Comparison of ENCODE assay signal across 20 mouse cellular contexts in genomic region chr9:111097543-111097942, GRCm38 (mm10).
"Had no signal": no experiment of that assay in that cellular context is flagged by ENCODE, and none has a peak within 500 bp of the region (broad histone marks: within the 10 kb centered on the region; RNA-seq: fewer than 3 reads in every experiment).

No protein-coding gene starts in this region.

- H3K4me1 ChIP-seq: hindbrain, embryonic 15.5 days; limb, embryonic 15.5 days had no signal

- H3K4me3 ChIP-seq: heart, embryonic 10.5 days; heart, embryonic 12.5 days; hindbrain, embryonic 13.5 days; hindbrain, embryonic 15.5 days; kidney, embryonic 15.5 days; limb, embryonic 13.5 days; limb, embryonic 15.5 days had no signal

- DNase-seq: gastrocnemius, postnatal 14 days; gastrocnemius, postnatal 36 days; heart, adult 18-20 months; heart, postnatal 14 days; heart, postnatal 36 days; kidney, adult 11 months; kidney, adult 2 months; kidney, adult 9 months; kidney, postnatal 14 days; kidney, postnatal 36 days; layer of hippocampus, adult 9-11 months; layer of hippocampus, postnatal 36 days; left cerebral cortex, postnatal 4 days had no signal
